Mouse (Mus musculus) forebrain, embryonic 11.5 days (tissue): Measurements from ENCODE around the gene Gm10644. TPM values are rescaled to one million over a fixed set of nuclear protein-coding genes. Genes with fewer than 3 reads are reported as not detected.

Experiments used
- ATAC-seq: fragments of 200-750 bp; cut with Nextera tagmentation; replicated peaks from 2 replicates; pipeline ENCODE4 v1.8.0; 2017; ENCODE audit warnings: moderate TSS enrichment; ENCODE audit not compliant: low FRiP score
- DNase-seq: peaks from one replicate; pipeline ENCODE4 v3.0.0-alpha.2; 2017; ENCODE audit warnings: low spot score
- H3K27ac ChIP-seq: fragments of 300-500 bp; sonication (generic); 2 replicates; pipeline ENCODE4 v1.5.1; 2014; ENCODE audit warnings: low read depth, low read length
- H3K27me3 ChIP-seq: fragments of 300-500 bp; sonication (generic); 2 replicates; pipeline ENCODE4 v1.6.1; 2014; ENCODE audit warnings: mild to moderate bottlenecking, low read length, mixed read lengths; ENCODE audit not compliant: control insufficient read depth, insufficient read depth
- H3K36me3 ChIP-seq: fragments of 300-500 bp; sonication (generic); 2 replicates; pipeline ENCODE4 v1.6.1; 2014; ENCODE audit warnings: mild to moderate bottlenecking, low read length, moderate library complexity, mixed read lengths; ENCODE audit not compliant: control insufficient read depth, insufficient read depth
- H3K4me1 ChIP-seq: fragments of 300-500 bp; sonication (generic); replicated peaks from 2 replicates; pipeline ENCODE4 v1.6.1; 2014; ENCODE audit warnings: low read length, mixed read lengths; ENCODE audit not compliant: control insufficient read depth, insufficient read depth
- H3K4me2 ChIP-seq: fragments of 300-500 bp; sonication (generic); 2 replicates; pipeline ENCODE4 v1.6.1; 2014; ENCODE audit warnings: low read depth, mild to moderate bottlenecking, low read length, moderate library complexity, mixed read lengths; ENCODE audit not compliant: severe bottlenecking
- H3K4me3 ChIP-seq: fragments of 300-500 bp; sonication (generic); 2 replicates; pipeline ENCODE4 v1.5.1; 2014; ENCODE audit warnings: low read depth, low read length
- H3K9ac ChIP-seq: fragments of 300-500 bp; sonication (generic); 2 replicates; pipeline ENCODE4 v1.6.1; 2014; ENCODE audit warnings: low read length
- H3K9me3 ChIP-seq: fragments of 300-500 bp; sonication (generic); 2 replicates; pipeline ENCODE4 v1.6.1; 2016; ENCODE audit warnings: low read length, mixed read lengths; ENCODE audit not compliant: control insufficient read depth
- WGBS: fragments of 180-500 bp; shearing (Covaris S2); extraction: QIAGEN DNeasy Blood & Tissue Kit; methylation state at CpG from one replicate; pipeline ENCODE4 v1.1.7; 2014; 5-methylcytosine and 5-hydroxymethylcytosine counted together
- polyA plus RNA-seq: library from polyadenylated mRNA; unstranded; fragments of >200 nt; fragmentation: Nextera tagmentation; extraction: Ambion mirVana; gene quantifications from 2 replicates; pipeline ENCODE4 v1.2.1, GENCODE M21; 2014

Gene Gm10644
- polyA plus RNA-seq, 1 experiment from 2014 or later, result 0.92 TPM

GRCm38 (mm10) chr8:83900266-83900956, 54.6 kb downstream of the Gm10644 start:
- ATAC-seq (peak; percentile 13), DNase-seq (peak; percentile 74)
- peak overlapping the region; percentile 89 for H3K4me2 ChIP-seq
- H3K27ac ChIP-seq, result peak overlapping the region; percentile 93
- H3K9me3 ChIP-seq, result no peaks in the 10 kb centered on the region
- peak overlapping the region; percentile 93 for H3K9ac ChIP-seq
- WGBS, result under 1% methylated on average over 70 of the region's 100 CpGs
- no peaks in the 10 kb centered on the region for H3K36me3 ChIP-seq
- peak overlapping the region; percentile 94 for H3K4me3 ChIP-seq
- peaks cover 25% of the 10 kb centered on the region for H3K4me1 ChIP-seq
- H3K27me3 ChIP-seq, result no peaks in the 10 kb centered on the region; the same call in 1 of the 2 replicates

- H3K9me3 ChIP-seq, result no peaks in the 10 kb centered on the region
- no peaks in the 10 kb centered on the region for H3K36me3 ChIP-seq
- H3K4me1 ChIP-seq, result peaks cover 25% of the 10 kb centered on the region
- WGBS, result under 1% methylated on average over 66 of the region's 70 CpGs
- peak; percentile 97 for DNase-seq
- peak; percentile 88 for ATAC-seq
- peak within 1 kb of the TSS; percentile 89 for H3K4me2 ChIP-seq
- peaks cover 2% of the 10 kb centered on the region; the same call in 1 of the 2 replicates for H3K27me3 ChIP-seq
- H3K9ac ChIP-seq, result peak within 1 kb of the TSS; percentile 93
- peak within 1 kb of the TSS; percentile 93 for H3K27ac ChIP-seq
- peak within 1 kb of the TSS; percentile 94 for H3K4me3 ChIP-seq
Measured at GRCm38 (mm10) chr8:83899363-83900252, 55.4 kb downstream of the Gm10644 start, which contains the start of gene Adgrl1. Gene Adgrl1 (plus strand): TSS chr8:83900105.

GRCm38 (mm10) chr8:83898985-83899362, 56.0 kb downstream of the Gm10644 start:
- peak overlapping the region; percentile 93 for H3K27ac ChIP-seq
- H3K36me3 ChIP-seq, result no peaks in the 10 kb centered on the region
- under 1% methylated on average over 13 of the region's 13 CpGs for WGBS
- H3K4me3 ChIP-seq, result peak overlapping the region; percentile 94
- H3K4me2 ChIP-seq, result peak overlapping the region; percentile 89
- DNase-seq (peak; percentile 79), ATAC-seq (peak; percentile 0; the same call in 1 of the 2 replicates)
- peaks cover 6% of the 10 kb centered on the region; the same call in 1 of the 2 replicates for H3K27me3 ChIP-seq
- peaks cover 23% of the 10 kb centered on the region for H3K4me1 ChIP-seq
- no peaks in the 10 kb centered on the region for H3K9me3 ChIP-seq
- H3K9ac ChIP-seq, result peak overlapping the region; percentile 93

DNA sequence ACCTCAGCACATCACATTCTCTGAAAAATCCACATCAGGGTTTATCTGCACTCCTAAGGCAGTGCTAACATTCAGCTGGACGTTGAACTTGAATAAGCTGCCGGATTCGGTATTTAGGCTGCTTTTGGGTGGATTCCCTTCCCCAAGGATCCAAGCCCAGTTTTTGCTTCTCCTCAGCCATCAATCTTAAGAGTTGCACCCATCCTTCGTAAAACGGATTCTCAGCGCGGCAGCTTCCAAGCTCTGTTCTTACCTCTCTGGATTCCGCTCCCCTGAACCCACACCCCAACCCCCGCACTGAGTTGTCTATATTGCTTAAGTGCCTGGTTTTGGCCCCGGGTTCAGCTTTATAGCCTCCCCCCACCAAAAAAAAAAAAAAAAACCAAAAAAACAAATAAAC, 56.5 kb downstream of the Gm10644 start:
- H3K27me3 ChIP-seq, result peaks cover 6% of the 10 kb centered on the region; the same call in 1 of the 2 replicates
- H3K9ac ChIP-seq, result peak overlapping the region; percentile 93; the same call in 1 of the 2 replicates
- H3K27ac ChIP-seq, result no peak overlapping the region
- peak overlapping the region; percentile 89 for H3K4me2 ChIP-seq
- H3K4me1 ChIP-seq, result peaks cover 21% of the 10 kb centered on the region
- H3K36me3 ChIP-seq, result no peaks in the 10 kb centered on the region
- H3K4me3 ChIP-seq, result peak overlapping the region; percentile 94
- H3K9me3 ChIP-seq, result no peaks in the 10 kb centered on the region
- DNase-seq, result no peak
- WGBS, result 7% methylated on average over 10 of the region's 10 CpGs
- ATAC-seq, result no peak

GRCm38 (mm10) chr8:83897211-83897610, 57.8 kb downstream of the Gm10644 start:
- no peak overlapping the region for H3K27ac ChIP-seq
- peaks cover 6% of the 10 kb centered on the region; the same call in 1 of the 2 replicates for H3K27me3 ChIP-seq
- WGBS, result 2% methylated on average over 26 of the region's 26 CpGs
- peak overlapping the region; percentile 15 for H3K4me3 ChIP-seq
- H3K9me3 ChIP-seq, result no peaks in the 10 kb centered on the region
- DNase-seq, result peak; percentile 86
- ATAC-seq, result no peak
- H3K4me2 ChIP-seq, result peak overlapping the region; percentile 46
- peak overlapping the region; percentile 14; the same call in 1 of the 2 replicates for H3K9ac ChIP-seq
- peaks cover 10% of the 10 kb centered on the region; the same call in 1 of the 2 replicates for H3K4me1 ChIP-seq
- no peaks in the 10 kb centered on the region for H3K36me3 ChIP-seq

DNA sequence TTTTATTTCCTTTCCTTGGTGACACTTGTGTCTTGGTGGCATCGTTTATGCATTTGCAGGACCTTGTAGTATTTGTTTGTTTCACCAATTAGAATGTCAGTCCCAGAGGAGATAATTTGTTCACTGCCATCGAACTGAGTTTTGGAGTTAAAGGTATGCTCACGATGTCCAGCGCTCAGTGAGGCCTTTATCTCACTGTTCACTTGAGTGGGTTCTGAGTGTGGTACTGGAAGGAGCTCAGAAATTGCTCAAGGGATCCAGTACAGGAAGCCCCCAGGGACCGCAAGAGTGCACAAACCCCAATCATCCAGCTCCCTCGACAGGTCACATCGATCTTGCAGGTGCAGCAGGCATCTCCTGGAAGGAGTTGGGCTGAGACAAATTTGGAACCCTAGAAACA, 58.5 kb downstream of the Gm10644 start:
- ATAC-seq (no peak), DNase-seq (no peak)
- peaks cover 6% of the 10 kb centered on the region; the same call in 1 of the 2 replicates for H3K27me3 ChIP-seq
- 82% methylated on average over 7 of the region's 7 CpGs for WGBS
- no peak overlapping the region for H3K27ac ChIP-seq
- no peaks in the 10 kb centered on the region for H3K9me3 ChIP-seq
- no peak overlapping the region for H3K9ac ChIP-seq
- no peaks in the 10 kb centered on the region for H3K36me3 ChIP-seq
- no peak overlapping the region for H3K4me3 ChIP-seq
- peaks cover 5% of the 10 kb centered on the region; the same call in 1 of the 2 replicates for H3K4me1 ChIP-seq
- no peak overlapping the region for H3K4me2 ChIP-seq

GRCm38 (mm10) chr8:83895894-83896293, 59.1 kb downstream of the Gm10644 start:
- WGBS, result 3% methylated on average over 5 of the region's 5 CpGs
- Histone ChIP-seq H3K4me1 (peaks cover 5% of the 10 kb centered on the region; the same call in 1 of the 2 replicates), H3K27me3 (peaks cover 6% of the 10 kb centered on the region; the same call in 1 of the 2 replicates), H3K9me3 (no peaks in the 10 kb centered on the region), H3K36me3 (no peaks in the 10 kb centered on the region), H3K27ac (no peak overlapping the region), H3K4me2 (no peak overlapping the region), H3K9ac (no peak overlapping the region), H3K4me3 (no peak overlapping the region)
- DNase-seq, result no peak
- ATAC-seq, result no peak

DNA sequence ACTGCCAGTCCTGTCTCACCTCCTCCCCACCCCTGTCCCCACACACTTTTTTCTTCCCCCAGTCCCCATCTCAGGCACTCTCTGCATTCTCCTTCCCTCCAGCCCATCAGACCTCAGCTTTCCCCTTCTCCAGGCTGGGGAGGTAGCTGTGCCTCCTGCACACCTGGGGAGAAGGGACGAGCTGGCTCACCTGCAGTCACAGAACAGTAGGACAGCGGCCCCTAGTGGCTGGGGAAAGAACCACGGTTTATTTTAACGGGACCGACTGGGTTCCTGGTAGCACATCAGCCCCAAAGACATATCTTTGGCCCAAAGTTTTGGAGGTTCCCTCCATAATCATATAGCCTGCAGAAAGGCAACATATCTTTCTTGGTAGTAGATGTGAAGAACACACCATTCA, 61.1 kb downstream of the Gm10644 start:
- H3K4me1 ChIP-seq, result peaks cover 5% of the 10 kb centered on the region; the same call in 1 of the 2 replicates
- H3K4me2 ChIP-seq, result no peak overlapping the region
- H3K9ac ChIP-seq, result no peak overlapping the region
- 3% methylated on average over 5 of the region's 5 CpGs for WGBS
- H3K36me3 ChIP-seq, result no peaks in the 10 kb centered on the region
- H3K27me3 ChIP-seq, result peaks cover 6% of the 10 kb centered on the region; the same call in 1 of the 2 replicates
- no peaks in the 10 kb centered on the region for H3K9me3 ChIP-seq
- ATAC-seq, result no peak
- H3K27ac ChIP-seq, result no peak overlapping the region
- peak; percentile 83 for DNase-seq
- H3K4me3 ChIP-seq, result no peak overlapping the region
